25 mouse cellular contexts compared by ENCODE assay signal in genomic region chr1:163003496-163003895, GRCm38 (mm10). TPM values are rescaled to one million over a fixed set of nuclear protein-coding genes. Genes with fewer than 3 reads are reported as not detected.
DNase-seq lines count a peak whose midpoint lies in the region; ATAC-seq and TF ChIP-seq lines count a peak whose summit lies in the region.
"Had no signal": no experiment of that assay in that cellular context is flagged by ENCODE, and none has a peak within 500 bp of the region (broad histone marks: within the 10 kb centered on the region; RNA-seq: fewer than 3 reads in every experiment).

No protein-coding gene starts in this region.

- no peak for ATAC-seq in heart, embryonic 11.5 days (replicated peaks; ENCODE audit: insufficient number of reproducible peaks, low FRiP score, low TSS enrichment)
- peak; percentile 37; the same call in 1 of the 2 replicates for ATAC-seq in lung, postnatal 0 days
- ATAC-seq in frontal cortex, adult (ENCODE audit: low TSS enrichment) = no peak
- ATAC-seq: activated CD4-positive, CD25-positive, alpha-beta regulatory T cell, adult 4 months; forebrain, embryonic 15.5 days; Patski had no signal

- no peaks in the 10 kb centered on the region for H3K27me3 ChIP-seq in heart, embryonic 11.5 days (ENCODE audit: control insufficient read depth, insufficient read depth, low read length)
- no peaks in the 10 kb centered on the region for H3K27me3 ChIP-seq in lung, postnatal 0 days (replicated peaks; ENCODE audit: insufficient read depth, low read length)
- H3K27me3 ChIP-seq: CH12.LX; embryonic facial prominence, embryonic 12.5 days; forebrain, embryonic 15.5 days; heart, embryonic 12.5 days had no signal

- no peaks in the 10 kb centered on the region for H3K9me3 ChIP-seq in heart, embryonic 11.5 days (replicated peaks; ENCODE audit: control insufficient read depth, low read length)
- H3K9me3 ChIP-seq in lung, postnatal 0 days (ENCODE audit: low read length) = no peaks in the 10 kb centered on the region
- H3K9me3 ChIP-seq: embryonic facial prominence, embryonic 12.5 days; forebrain, embryonic 15.5 days; heart, embryonic 12.5 days; hindbrain, embryonic 10.5 days had no signal

- 80% methylated on average over 2 of the region's 2 CpGs for WGBS in heart, embryonic 11.5 days (ENCODE audit: insufficient replicate concordance)
- 65% methylated on average over 2 of the region's 2 CpGs for WGBS in lung, postnatal 0 days

- no peak overlapping the region for H3K4me3 ChIP-seq in heart, embryonic 11.5 days (ENCODE audit: low read depth, low read length)
- H3K4me3 ChIP-seq in lung, postnatal 0 days (ENCODE audit: low read depth, low read length) = no peak overlapping the region
- H3K4me3 ChIP-seq: embryonic facial prominence, embryonic 12.5 days; forebrain, embryonic 15.5 days; heart, embryonic 12.5 days; hindbrain, embryonic 10.5 days had no signal

- H3K4me1 ChIP-seq in heart, embryonic 11.5 days (ENCODE audit: control insufficient read depth, insufficient read depth, low read length) = no peaks in the 10 kb centered on the region
- H3K4me1 ChIP-seq in lung, postnatal 0 days (ENCODE audit: insufficient read depth, low read depth, low read length) = no peaks in the 10 kb centered on the region
- H3K4me1 ChIP-seq: embryonic facial prominence, embryonic 12.5 days; forebrain, embryonic 15.5 days; heart, embryonic 12.5 days; hindbrain, embryonic 10.5 days had no signal

- no peak for TF ChIP-seq CTCF in lung, postnatal 0 days (IDR thresholded peaks at IDR 0.05)

- H3K4me2 ChIP-seq in heart, embryonic 11.5 days = no peak overlapping the region
- no peak overlapping the region for H3K4me2 ChIP-seq in lung, postnatal 0 days (replicated peaks; ENCODE audit: low read depth, low read length)
- H3K4me2 ChIP-seq: embryonic facial prominence, embryonic 12.5 days; forebrain, embryonic 15.5 days; heart, embryonic 12.5 days; hindbrain, embryonic 14.5 days had no signal

- no peak for TF ChIP-seq EP300 in lung, postnatal 0 days (IDR thresholded peaks at IDR 0.05)

- H3K36me3 ChIP-seq in heart, embryonic 11.5 days (ENCODE audit: control insufficient read depth, insufficient read depth, low read length) = no peaks in the 10 kb centered on the region
- H3K36me3 ChIP-seq in lung, postnatal 0 days (ENCODE audit: insufficient read depth, low read length) = no peaks in the 10 kb centered on the region
- H3K36me3 ChIP-seq: embryonic facial prominence, embryonic 12.5 days; forebrain, embryonic 15.5 days; heart, embryonic 12.5 days; hindbrain, embryonic 10.5 days had no signal

- H3K9ac ChIP-seq in heart, embryonic 11.5 days (ENCODE audit: low read depth, low read length) = no peak overlapping the region
- H3K9ac ChIP-seq in lung, postnatal 0 days (replicated peaks; ENCODE audit: low read depth) = no peak overlapping the region
- H3K9ac ChIP-seq: embryonic facial prominence, embryonic 12.5 days; forebrain, embryonic 15.5 days; heart, embryonic 12.5 days; hindbrain, embryonic 14.5 days had no signal

- H3K27ac ChIP-seq in heart, embryonic 11.5 days (ENCODE audit: low read depth, low read length) = no peak overlapping the region
- H3K27ac ChIP-seq in lung, postnatal 0 days (ENCODE audit: low read length) = no peak overlapping the region
- H3K27ac ChIP-seq: embryonic facial prominence, embryonic 12.5 days; forebrain, embryonic 15.5 days; hindbrain, embryonic 10.5 days; hindbrain, embryonic 14.5 days had no signal

- intact Hi-C loops in heart, postnatal 10 days (cut with DNase I) = no loop called here

- DNase-seq in heart, postnatal 10 days = peak; percentile 13 to 19
- peak; percentile 35 to 46 for DNase-seq in kidney, postnatal 4 days
- no peak for DNase-seq in kidney, adult 11 months
- peak; percentile 70 for DNase-seq in lung, postnatal 0 days (ENCODE audit: low spot score)
- no peak for DNase-seq in lung, postnatal 14 days
- DNase-seq: adrenal gland, postnatal 14 days; cerebellum, adult 11-12 months; cerebellum, adult 9-10 months; cerebellum, postnatal 25 days; gastrocnemius, postnatal 10 days had no signal

RNA-seq across cellular contexts. Expression of gene Fmo3, which starts 19.2 kb away (rescaled TPM):
- not detected for total RNA-seq in heart, postnatal 10 days (2021)
- polyA plus RNA-seq in heart, embryonic 11.5 days (2014; fragmentation: Nextera tagmentation; extraction: Ambion mirVana) = 0.14 TPM in 1 of 2 replicates, not detected in the other
- polyA plus RNA-seq in lung, postnatal 0 days (2015; fragmentation: Nextera tagmentation; extraction: Ambion mirVana) = 0.60 and 1.2 TPM in 2 replicates
- total RNA-seq: adrenal gland, adult 18-20 months; CH12.LX; gastrocnemius, postnatal 10 days; gastrocnemius, postnatal 4 days had no signal
- polyA plus RNA-seq: activated CD4-positive, CD25-positive, alpha-beta regulatory T cell, adult 4 months; cortical plate, adult 2 months; embryonic facial prominence, embryonic 12.5 days; forebrain, embryonic 11.5 days; forebrain, embryonic 15.5 days; frontal cortex, adult 2 months; heart, embryonic 12.5 days; hindbrain, embryonic 10.5 days; hindbrain, embryonic 14.5 days; Patski had no signal

Comparison
In these comparisons a context has a peak if more than half of its experiments do, and no peak if none do; other contexts are left out.
1. DNase-seq: peak in heart, postnatal 10 days (2 of 2), kidney, postnatal 4 days (2 of 2) and lung, postnatal 0 days (single experiment); none in kidney, adult 11 months (single experiment) and lung, postnatal 14 days (single experiment).